Mouse (Mus musculus): Measurements from ENCODE around the gene Gm21725. TPM values are rescaled to one million over a fixed set of nuclear protein-coding genes. Genes with fewer than 3 reads are reported as not detected.
"Not testable (repeated sequence)": the region's sequence is repeated elsewhere in the genome, so short reads cannot be mapped to it uniquely, and the experiment has no call there.

Gene Gm21725
- polyA plus RNA-seq (2016; fragmentation: Nextera tagmentation; extraction: Ambion mirVana): not detected in 2 replicates

- H3K27ac ChIP-seq; H3K4me1 ChIP-seq; H3K4me2 ChIP-seq (replicated peaks); H3K9ac ChIP-seq; H3K27me3 ChIP-seq; ATAC-seq (ENCODE audit: low FRiP score); H3K36me3 ChIP-seq; H3K4me3 ChIP-seq; H3K9me3 ChIP-seq (replicated peaks): not testable (repeated sequence)
- no CpG with 5 or more reads among the region's 3 CpGs for WGBS
Observed at GRCm38 (mm10) chrY:13348963-13349362, at the start of gene Gm21725. Gene Gm21725, minus strand, starts transcription at chrY:13349063.

Other genes starting within 250 kb of the Gm21725 start
- not detected in 2 replicates for gene Gm21891, start 215.6 kb downstream of the Gm21725 start, polyA plus RNA-seq (2016; fragmentation: Nextera tagmentation; extraction: Ambion mirVana)
- gene Gm21425, start 187.1 kb downstream of the Gm21725 start, polyA plus RNA-seq (2016; fragmentation: Nextera tagmentation; extraction: Ambion mirVana): not detected in 2 replicates
- gene Gm21828, start 125.1 kb downstream of the Gm21725 start, polyA plus RNA-seq (2016; fragmentation: Nextera tagmentation; extraction: Ambion mirVana): not detected in 2 replicates
- gene Gm21440, start 96.7 kb downstream of the Gm21725 start, polyA plus RNA-seq (2016; fragmentation: Nextera tagmentation; extraction: Ambion mirVana): not detected in 2 replicates
- not detected in 2 replicates for gene Gm21454, start 96.6 kb downstream of the Gm21725 start, polyA plus RNA-seq (2016; fragmentation: Nextera tagmentation; extraction: Ambion mirVana)
- not detected in 2 replicates for gene Gm21866, start 116.5 kb upstream of the Gm21725 start, polyA plus RNA-seq (2016; fragmentation: Nextera tagmentation; extraction: Ambion mirVana)
- gene Gm20773, start 145.0 kb upstream of the Gm21725 start, polyA plus RNA-seq (2016; fragmentation: Nextera tagmentation; extraction: Ambion mirVana): not detected in 2 replicates

Data from hindbrain, embryonic 12.5 days (tissue).